Mouse (Mus musculus): ENCODE results near the gene Ctbp1. TPM values are rescaled to one million over a fixed set of nuclear protein-coding genes. Genes with fewer than 3 reads are reported as not detected.

Ctbp1 gene
- polyA plus RNA-seq, 1 experiment from 2014 or later, result 206 TPM

- H3K36me3 ChIP-seq, result peaks cover 32% of the 10 kb centered on the region
- no peak overlapping the region for H3K4me2 ChIP-seq
- H3K9ac ChIP-seq, result no peak overlapping the region
- H3K9me3 ChIP-seq, result no peaks in the 10 kb centered on the region
- H3K27me3 ChIP-seq (replicated peaks), result no peaks in the 10 kb centered on the region
- peak; percentile 9; the same call in 1 of the 2 replicates for ATAC-seq (ENCODE audit: extremely low read depth, insufficient number of reproducible peaks, low FRiP score, low TSS enrichment)
- H3K27ac ChIP-seq (replicated peaks), result peak overlapping the region; percentile 76
- H3K4me1 ChIP-seq, result peaks cover 64% of the 10 kb centered on the region
- no peak overlapping the region for H3K4me3 ChIP-seq
- WGBS, result 28% methylated on average over 3 of the region's 3 CpGs
Measured at GRCm38 (mm10) chr5:33239934-33240333, 34.9 kb downstream of the Ctbp1 start.

GRCm38 (mm10) chr5:33239111-33239714 lies 35.6 kb downstream of the Ctbp1 start:
- Histone ChIP-seq H3K4me2 (no peak overlapping the region), H3K4me1 (peaks cover 71% of the 10 kb centered on the region), H3K36me3 (peaks cover 25% of the 10 kb centered on the region), H3K9ac (no peak overlapping the region), H3K27ac (replicated peaks) (peak overlapping the region; percentile 76), H3K9me3 (no peaks in the 10 kb centered on the region), H3K4me3 (no peak overlapping the region), H3K27me3 (replicated peaks) (no peaks in the 10 kb centered on the region)
- ATAC-seq (ENCODE audit: extremely low read depth, insufficient number of reproducible peaks, low FRiP score, low TSS enrichment), result no peak
- 76% methylated on average over 3 of the region's 3 CpGs for WGBS

- Histone ChIP-seq H3K4me2 (no peak overlapping the region), H3K27me3 (replicated peaks) (no peaks in the 10 kb centered on the region), H3K9ac (no peak overlapping the region), H3K36me3 (peaks cover 16% of the 10 kb centered on the region), H3K9me3 (no peaks in the 10 kb centered on the region), H3K4me3 (no peak overlapping the region), H3K4me1 (peaks cover 81% of the 10 kb centered on the region), H3K27ac (replicated peaks) (0 out of 2 replicates have a peak overlapping the region, but pooled peaks have one; percentile 76)
- ATAC-seq (ENCODE audit: extremely low read depth, insufficient number of reproducible peaks, low FRiP score, low TSS enrichment), result no peak
- WGBS, result 65% methylated on average over 3 of the region's 3 CpGs
Measured at GRCm38 (mm10) chr5:33238256-33238645, 36.5 kb downstream of the Ctbp1 start.

GRCm38 (mm10) chr5:33237600-33238255 lies 37.1 kb downstream of the Ctbp1 start:
- no peak for ATAC-seq (ENCODE audit: extremely low read depth, insufficient number of reproducible peaks, low FRiP score, low TSS enrichment)
- Histone ChIP-seq H3K4me1 (peaks cover 86% of the 10 kb centered on the region), H3K27me3 (replicated peaks) (no peaks in the 10 kb centered on the region), H3K27ac (replicated peaks) (no peak overlapping the region), H3K4me3 (no peak overlapping the region), H3K4me2 (no peak overlapping the region), H3K36me3 (peaks cover 13% of the 10 kb centered on the region), H3K9ac (no peak overlapping the region), H3K9me3 (no peaks in the 10 kb centered on the region)
- 84% methylated on average over 11 of the region's 11 CpGs for whole genome bisulfite sequencing

GRCm38 (mm10) chr5:33234391-33235031 lies 40.3 kb downstream of the Ctbp1 start:
- no peaks in the 10 kb centered on the region for H3K27me3 ChIP-seq (replicated peaks)
- H3K4me2 ChIP-seq, result peak overlapping the region; percentile 65
- peak overlapping the region; percentile 95 for H3K27ac ChIP-seq (replicated peaks)
- no peaks in the 10 kb centered on the region for H3K9me3 ChIP-seq
- WGBS, result 7% methylated on average over 13 of the region's 13 CpGs
- peaks cover 89% of the 10 kb centered on the region for H3K4me1 ChIP-seq
- peak overlapping the region; percentile 70 for H3K9ac ChIP-seq
- peak; percentile 53 for ATAC-seq (ENCODE audit: extremely low read depth, insufficient number of reproducible peaks, low FRiP score, low TSS enrichment)
- H3K4me3 ChIP-seq, result peak overlapping the region; percentile 30
- no peaks in the 10 kb centered on the region for H3K36me3 ChIP-seq

GRCm38 (mm10) chr5:33232791-33233190 lies 42.0 kb downstream of the Ctbp1 start:
- H3K4me1 ChIP-seq, result peaks cover 85% of the 10 kb centered on the region
- ATAC-seq (ENCODE audit: extremely low read depth, insufficient number of reproducible peaks, low FRiP score, low TSS enrichment), result no peak
- no peaks in the 10 kb centered on the region for H3K9me3 ChIP-seq
- H3K9ac ChIP-seq, result no peak overlapping the region
- no peaks in the 10 kb centered on the region for H3K36me3 ChIP-seq
- 0 out of 2 replicates have a peak overlapping the region, but pooled peaks have one; percentile 95 for H3K27ac ChIP-seq (replicated peaks)
- no peaks in the 10 kb centered on the region for H3K27me3 ChIP-seq (replicated peaks)
- no peak overlapping the region for H3K4me2 ChIP-seq
- WGBS, result 70% methylated on average over 5 of the region's 5 CpGs
- no peak overlapping the region for H3K4me3 ChIP-seq

GRCm38 (mm10) chr5:33230285-33230684 lies 44.5 kb downstream of the Ctbp1 start:
- H3K27me3 ChIP-seq (replicated peaks), result no peaks in the 10 kb centered on the region
- H3K4me1 ChIP-seq, result peaks cover 78% of the 10 kb centered on the region
- H3K9me3 ChIP-seq, result no peaks in the 10 kb centered on the region
- peak overlapping the region; percentile 20; the same call in 1 of the 2 replicates for H3K9ac ChIP-seq
- peak overlapping the region; percentile 40 for H3K27ac ChIP-seq (replicated peaks)
- 40% methylated on average over 5 of the region's 5 CpGs for WGBS
- no peaks in the 10 kb centered on the region for H3K36me3 ChIP-seq
- no peak for ATAC-seq (ENCODE audit: extremely low read depth, insufficient number of reproducible peaks, low FRiP score, low TSS enrichment)
- H3K4me3 ChIP-seq, result no peak overlapping the region
- H3K4me2 ChIP-seq, result no peak overlapping the region

GRCm38 (mm10) chr5:33228428-33228827 lies 46.4 kb downstream of the Ctbp1 start:
- ATAC-seq (ENCODE audit: extremely low read depth, insufficient number of reproducible peaks, low FRiP score, low TSS enrichment), result no peak
- no peak overlapping the region for H3K4me3 ChIP-seq
- no peaks in the 10 kb centered on the region for H3K36me3 ChIP-seq
- WGBS, result 59% methylated on average over 5 of the region's 5 CpGs
- no peaks in the 10 kb centered on the region for H3K9me3 ChIP-seq
- peaks cover 78% of the 10 kb centered on the region for H3K4me1 ChIP-seq
- peak overlapping the region; percentile 81 for H3K27ac ChIP-seq (replicated peaks)
- H3K4me2 ChIP-seq, result no peak overlapping the region
- H3K27me3 ChIP-seq (replicated peaks), result no peaks in the 10 kb centered on the region
- peak overlapping the region; percentile 52; the same call in 1 of the 2 replicates for H3K9ac ChIP-seq

GRCm38 (mm10) chr5:33225673-33226072 lies 49.1 kb downstream of the Ctbp1 start:
- Histone ChIP-seq H3K9ac (no peak overlapping the region), H3K4me1 (peaks cover 79% of the 10 kb centered on the region), H3K4me3 (no peak overlapping the region), H3K4me2 (no peak overlapping the region), H3K9me3 (no peaks in the 10 kb centered on the region), H3K27ac (replicated peaks) (peak overlapping the region; percentile 68), H3K27me3 (replicated peaks) (no peaks in the 10 kb centered on the region), H3K36me3 (no peaks in the 10 kb centered on the region)
- 83% methylated on average over 5 of the region's 5 CpGs for WGBS
- ATAC-seq (ENCODE audit: extremely low read depth, insufficient number of reproducible peaks, low FRiP score, low TSS enrichment), result no peak

- peak overlapping the region; percentile 68 for H3K27ac ChIP-seq (replicated peaks)
- no peaks in the 10 kb centered on the region for H3K27me3 ChIP-seq (replicated peaks)
- no peak for ATAC-seq (ENCODE audit: extremely low read depth, insufficient number of reproducible peaks, low FRiP score, low TSS enrichment)
- no peak overlapping the region for H3K4me3 ChIP-seq
- no peaks in the 10 kb centered on the region for H3K9me3 ChIP-seq
- H3K9ac ChIP-seq, result no peak overlapping the region
- peak overlapping the region; percentile 6; the same call in 1 of the 2 replicates for H3K4me2 ChIP-seq
- peaks cover 73% of the 10 kb centered on the region for H3K4me1 ChIP-seq
- no peaks in the 10 kb centered on the region for H3K36me3 ChIP-seq
- WGBS, result 52% methylated on average over 7 of the region's 7 CpGs
Measured at GRCm38 (mm10) chr5:33224491-33224890, 50.3 kb downstream of the Ctbp1 start.

GRCm38 (mm10) chr5:33222841-33223744 lies 51.7 kb downstream of the Ctbp1 start:
- H3K36me3 ChIP-seq, result no peaks in the 10 kb centered on the region
- ATAC-seq (ENCODE audit: extremely low read depth, insufficient number of reproducible peaks, low FRiP score, low TSS enrichment), result no peak
- H3K4me2 ChIP-seq, result no peak overlapping the region
- H3K27ac ChIP-seq (replicated peaks), result peak overlapping the region; percentile 41
- H3K9me3 ChIP-seq, result no peaks in the 10 kb centered on the region
- WGBS, result 49% methylated on average over 9 of the region's 9 CpGs
- H3K9ac ChIP-seq, result peak overlapping the region; percentile 16; the same call in 1 of the 2 replicates
- H3K4me3 ChIP-seq, result no peak overlapping the region
- peaks cover 77% of the 10 kb centered on the region for H3K4me1 ChIP-seq
- no peaks in the 10 kb centered on the region for H3K27me3 ChIP-seq (replicated peaks)

All from heart, embryonic 13.5 days (tissue).